Mouse (Mus musculus): ENCODE results near the gene Gemin6. TPM values are rescaled to one million over a fixed set of nuclear protein-coding genes. Genes with fewer than 3 reads are reported as not detected.

The Gemin6 gene
- polyA plus RNA-seq, 1 experiment: 1.2 TPM

GRCm38 (mm10) chr17:80234376-80234775 is 10.1 kb downstream of the Gemin6 start:
- no peak overlapping the region for H3K27ac ChIP-seq (ENCODE audit: insufficient read depth, low read depth, low read length)
- H3K27me3 ChIP-seq (ENCODE audit: control insufficient read depth, insufficient read depth, low read length): no peaks in the 10 kb centered on the region
- WGBS: 57% methylated on average over 7 of the region's 7 CpGs

GRCm38 (mm10) chr17:80235477-80235876 is 11.2 kb downstream of the Gemin6 start:
- Histone ChIP-seq H3K27ac (ENCODE audit: insufficient read depth, low read depth, low read length) (no peak overlapping the region), H3K4me1 (ENCODE audit: control insufficient read depth, insufficient read depth, insufficient read length, low read length) (peaks cover 16% of the 10 kb centered on the region), H3K4me3 (ENCODE audit: low read depth, low read length) (no peak overlapping the region), H3K36me3 (ENCODE audit: control insufficient read depth, insufficient read depth, low read length) (peaks cover 13% of the 10 kb centered on the region), H3K27me3 (ENCODE audit: control insufficient read depth, insufficient read depth, low read length) (no peaks in the 10 kb centered on the region)
- TF ChIP-seq CTCF (IDR thresholded peaks at IDR 0.05; ENCODE audit: extremely low read depth, insufficient read length, insufficient replicate concordance, low read depth, low read length) (no peak), POLR2A (IDR thresholded peaks at IDR 0.05; ENCODE audit: low read depth, low read length) (no peak)
- WGBS: 79% methylated on average over 3 of the region's 3 CpGs

More at GRCm38 (mm10) chr17:80234376-80234775, 10.1 kb downstream of the Gemin6 start:
- no peak for TF ChIP-seq POLR2A (IDR thresholded peaks at IDR 0.05; ENCODE audit: low read depth, low read length)
- no peak for TF ChIP-seq CTCF (IDR thresholded peaks at IDR 0.05; ENCODE audit: extremely low read depth, insufficient read length, insufficient replicate concordance, low read depth, low read length)
- peaks cover 22% of the 10 kb centered on the region for H3K4me1 ChIP-seq (ENCODE audit: control insufficient read depth, insufficient read depth, insufficient read length, low read length)
- H3K36me3 ChIP-seq (ENCODE audit: control insufficient read depth, insufficient read depth, low read length): peaks cover 10% of the 10 kb centered on the region
- H3K4me3 ChIP-seq (ENCODE audit: low read depth, low read length): no peak overlapping the region

- 93% methylated on average over 3 of the region's 3 CpGs for WGBS
- no peaks in the 10 kb centered on the region for H3K27me3 ChIP-seq (ENCODE audit: control insufficient read depth, insufficient read depth, low read length)
- no peak overlapping the region for H3K27ac ChIP-seq (ENCODE audit: insufficient read depth, low read depth, low read length)
- peaks cover 8% of the 10 kb centered on the region; the same call in 1 of the 2 replicates for H3K4me1 ChIP-seq (ENCODE audit: control insufficient read depth, insufficient read depth, insufficient read length, low read length)
- TF ChIP-seq CTCF (IDR thresholded peaks at IDR 0.05; ENCODE audit: extremely low read depth, insufficient read length, insufficient replicate concordance, low read depth, low read length) (no peak), POLR2A (IDR thresholded peaks at IDR 0.05; ENCODE audit: low read depth, low read length) (no peak)
- no peak overlapping the region for H3K4me3 ChIP-seq (ENCODE audit: low read depth, low read length)
- H3K36me3 ChIP-seq (ENCODE audit: control insufficient read depth, insufficient read depth, low read length): peaks cover 22% of the 10 kb centered on the region
These were observed 12.6 kb downstream of the Gemin6 start for GRCm38 (mm10) chr17:80236805-80237204.

- TF ChIP-seq CTCF (IDR thresholded peaks at IDR 0.05; ENCODE audit: extremely low read depth, insufficient read length, insufficient replicate concordance, low read depth, low read length): no peak
- no peak for TF ChIP-seq POLR2A (IDR thresholded peaks at IDR 0.05; ENCODE audit: low read depth, low read length)
- Histone ChIP-seq H3K27ac (ENCODE audit: insufficient read depth, low read depth, low read length) (no peak overlapping the region), H3K4me1 (ENCODE audit: control insufficient read depth, insufficient read depth, insufficient read length, low read length) (peaks cover 8% of the 10 kb centered on the region; the same call in 1 of the 2 replicates), H3K27me3 (ENCODE audit: control insufficient read depth, insufficient read depth, low read length) (no peaks in the 10 kb centered on the region), H3K36me3 (ENCODE audit: control insufficient read depth, insufficient read depth, low read length) (peaks cover 28% of the 10 kb centered on the region), H3K4me3 (ENCODE audit: low read depth, low read length) (no peak overlapping the region)
- WGBS: 88% methylated on average over 5 of the region's 5 CpGs
These were observed 13.2 kb downstream of the Gemin6 start for GRCm38 (mm10) chr17:80237475-80237874.

- peaks cover 57% of the 10 kb centered on the region for H3K36me3 ChIP-seq (ENCODE audit: control insufficient read depth, insufficient read depth, low read length)
- no peak for TF ChIP-seq CTCF (IDR thresholded peaks at IDR 0.05; ENCODE audit: extremely low read depth, insufficient read length, insufficient replicate concordance, low read depth, low read length)
- no peak for TF ChIP-seq POLR2A (IDR thresholded peaks at IDR 0.05; ENCODE audit: low read depth, low read length)
- no peak overlapping the region for H3K4me3 ChIP-seq (ENCODE audit: low read depth, low read length)
- 89% methylated on average over 9 of the region's 9 CpGs for WGBS
- H3K4me1 ChIP-seq (ENCODE audit: control insufficient read depth, insufficient read depth, insufficient read length, low read length): no peaks in the 10 kb centered on the region
- no peaks in the 10 kb centered on the region for H3K27me3 ChIP-seq (ENCODE audit: control insufficient read depth, insufficient read depth, low read length)
- no peak overlapping the region for H3K27ac ChIP-seq (ENCODE audit: insufficient read depth, low read depth, low read length)
These were observed 17.4 kb downstream of the Gemin6 start for GRCm38 (mm10) chr17:80241594-80241993.

GRCm38 (mm10) chr17:80243116-80243515 is 18.9 kb downstream of the Gemin6 start:
- no peak for TF ChIP-seq CTCF (IDR thresholded peaks at IDR 0.05; ENCODE audit: extremely low read depth, insufficient read length, insufficient replicate concordance, low read depth, low read length)
- TF ChIP-seq POLR2A (IDR thresholded peaks at IDR 0.05; ENCODE audit: low read depth, low read length): no peak
- Histone ChIP-seq H3K27me3 (ENCODE audit: control insufficient read depth, insufficient read depth, low read length) (no peaks in the 10 kb centered on the region), H3K36me3 (ENCODE audit: control insufficient read depth, insufficient read depth, low read length) (peaks cover 60% of the 10 kb centered on the region), H3K4me1 (ENCODE audit: control insufficient read depth, insufficient read depth, insufficient read length, low read length) (no peaks in the 10 kb centered on the region), H3K27ac (ENCODE audit: insufficient read depth, low read depth, low read length) (no peak overlapping the region), H3K4me3 (ENCODE audit: low read depth, low read length) (no peak overlapping the region)
- 82% methylated on average over 13 of the region's 13 CpGs for WGBS

GRCm38 (mm10) chr17:80252757-80253525 is 28.7 kb downstream of the Gemin6 start:
- Histone ChIP-seq H3K27ac (ENCODE audit: insufficient read depth, low read depth, low read length) (peak overlapping the region; percentile 5; the same call in 1 of the 2 replicates), H3K4me3 (ENCODE audit: low read depth, low read length) (no peak overlapping the region), H3K4me1 (ENCODE audit: control insufficient read depth, insufficient read depth, insufficient read length, low read length) (peaks cover 5% of the 10 kb centered on the region), H3K36me3 (ENCODE audit: control insufficient read depth, insufficient read depth, low read length) (peaks cover 60% of the 10 kb centered on the region), H3K27me3 (ENCODE audit: control insufficient read depth, insufficient read depth, low read length) (no peaks in the 10 kb centered on the region)
- TF ChIP-seq CTCF (IDR thresholded peaks at IDR 0.05; ENCODE audit: extremely low read depth, insufficient read length, insufficient replicate concordance, low read depth, low read length) (no peak), POLR2A (IDR thresholded peaks at IDR 0.05; ENCODE audit: low read depth, low read length) (no peak)
- WGBS: 85% methylated on average over 13 of the region's 13 CpGs

Data from small intestine, adult 2 months (tissue).